Mouse (Mus musculus): ENCODE data around the gene Tmem156.

DNA sequence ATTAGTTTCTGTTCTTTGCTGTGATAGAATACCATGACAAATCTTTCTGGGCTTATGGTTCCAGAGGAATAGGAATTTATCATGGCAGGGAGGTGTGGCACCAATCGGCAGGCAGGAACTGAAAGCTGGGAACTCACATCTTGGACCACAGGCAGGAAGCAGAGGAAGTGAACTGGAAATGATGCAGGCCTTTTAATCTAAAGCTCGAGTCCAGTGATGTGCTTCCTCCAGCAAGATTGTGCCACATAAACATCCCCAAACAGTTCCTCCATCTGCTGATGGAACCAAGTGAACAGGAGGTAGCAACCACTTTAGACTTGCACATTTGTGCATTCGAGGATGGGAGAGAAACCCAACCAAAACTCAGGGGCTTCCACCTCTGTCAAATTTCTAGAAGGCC is 28.0 kb upstream of the Tmem156 start:
- TF ChIP-seq POLR2A (IDR thresholded peaks at IDR 0.05; ENCODE audit: low read depth, low read length) = no peak
- no peak for TF ChIP-seq CTCF (conservative IDR thresholded peaks at IDR 0.05 in 1 of 2, IDR thresholded peaks at IDR 0.05 in 1 of 2; ENCODE audit: low read depth in 2 of 2, low read length in 2 of 2)
- TF ChIP-seq RCOR1 (conservative IDR thresholded peaks at IDR 0.05; ENCODE audit: low read depth, low read length) = no peak
- no peak for TF ChIP-seq MAFK (IDR thresholded peaks at IDR 0.05; ENCODE audit: insufficient replicate concordance, low read length)
- no peak for TF ChIP-seq MYC (IDR thresholded peaks at IDR 0.05; ENCODE audit: low read depth, low read length)
- no peak for TF ChIP-seq ZNF384 (IDR thresholded peaks at IDR 0.05; ENCODE audit: low read depth, low read length)
- TF ChIP-seq EP300 (IDR thresholded peaks at IDR 0.05; ENCODE audit: low read length) = no peak
- no peak for TF ChIP-seq ZC3H11A (IDR thresholded peaks at IDR 0.05; ENCODE audit: low read depth, low read length)
- no peak for TF ChIP-seq E2F4 (IDR thresholded peaks at IDR 0.05; ENCODE audit: insufficient replicate concordance, low read depth, low read length)
- no peak for TF ChIP-seq SIN3A (IDR thresholded peaks at IDR 0.05; ENCODE audit: low read length)
- no peak for TF ChIP-seq ZMIZ1 (IDR thresholded peaks at IDR 0.05; ENCODE audit: low read depth, low read length)
- no peak for TF ChIP-seq JUND (conservative IDR thresholded peaks at IDR 0.05; ENCODE audit: low read depth, low read length)
- TF ChIP-seq CHD2 (IDR thresholded peaks at IDR 0.05; ENCODE audit: low read length) = no peak

Data from CH12.LX (cell line).